Mouse (Mus musculus) Patski (cell line): Measurements from ENCODE around the gene Synm. TPM values are rescaled to one million over a fixed set of nuclear protein-coding genes. Genes with fewer than 3 reads are reported as not detected.

Experiments
- ATAC-seq: fragments of 100-300 bp; one replicate; pipeline ENCODE4 v1.8.0; 2021
- CTCF ChIA-PET: fragments of 350-600 bp; sonication (Branson Sonifier 250); formaldehyde crosslinking; loops from one replicate; lab custom pipeline; 2022; ENCODE audit warnings: inconsistent platforms; lab: Charles Lee
- POLR2A ChIA-PET: fragments of 350-600 bp; sonication (Branson Sonifier 250); formaldehyde crosslinking; loops from one replicate; lab custom pipeline; 2022; ENCODE audit warnings: antibody characterized with exemption, inconsistent platforms; lab: Charles Lee
- DNase-seq: peaks from one replicate; pipeline ENCODE4 v3.0.0-alpha.2; 2011; ENCODE audit warnings: low read depth, low spot score
- H3K27me3 ChIP-seq: fragments of 371-371 bp; one replicate; pipeline ENCODE4 v1.5.1; 2021
- CTCF ChIP-seq: fragments of 100-300 bp; IDR thresholded peaks from one replicate; pipeline ENCODE4 v1.5.1; 2021
- in situ Hi-C: fragments of 300-500 bp; cut with MboI; formaldehyde crosslinking; loops from 3 replicates; pipeline ENCODE4 v1.11.1; 2018; ENCODE audit warnings: low pct_unique_long_range_greater_than_20kb, mixed read lengths
- polyA plus RNA-seq: library from polyadenylated mRNA; unstranded; gene quantifications from one replicate; pipeline ENCODE4 v1.2.3, GENCODE M21; 2021

The Synm gene
- polyA plus RNA-seq, 1 experiment from 2014 or later: 5.9 TPM

DNA sequence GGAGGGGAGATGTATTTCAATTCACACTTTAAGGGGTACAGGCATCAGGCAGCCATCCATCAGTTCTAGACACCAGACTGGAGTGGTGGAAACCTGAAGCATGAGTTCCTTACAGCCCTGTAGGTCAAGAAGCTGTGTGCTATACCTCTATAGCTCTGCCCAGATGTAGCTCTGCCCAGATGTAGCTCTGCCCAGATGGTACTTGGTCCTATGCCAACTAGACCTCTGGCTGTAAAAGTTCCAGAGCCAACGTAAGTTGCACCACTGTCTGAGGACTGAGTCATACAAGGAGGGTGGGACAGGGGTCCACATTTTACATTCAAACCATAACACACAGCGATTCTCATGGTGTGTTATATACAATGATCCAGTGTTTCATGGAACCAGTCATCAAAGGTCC is 28.3 kb upstream of the Synm start:
- ChIA-PET POLR2A (no interaction called here), CTCF (interaction anchor here (1.0 to 2.5 kb wide), 7 partner anchors 11 to 573 kb away, joined by 3 to 11 read pairs (median 5); no protein-coding TSS in a partner anchor)
- DNase-seq: no peak
- no peaks in the 10 kb centered on the region for H3K27me3 ChIP-seq
- ATAC-seq: no peak
- in situ Hi-C loops: no loop called here
- TF ChIP-seq CTCF: no peak

DNA sequence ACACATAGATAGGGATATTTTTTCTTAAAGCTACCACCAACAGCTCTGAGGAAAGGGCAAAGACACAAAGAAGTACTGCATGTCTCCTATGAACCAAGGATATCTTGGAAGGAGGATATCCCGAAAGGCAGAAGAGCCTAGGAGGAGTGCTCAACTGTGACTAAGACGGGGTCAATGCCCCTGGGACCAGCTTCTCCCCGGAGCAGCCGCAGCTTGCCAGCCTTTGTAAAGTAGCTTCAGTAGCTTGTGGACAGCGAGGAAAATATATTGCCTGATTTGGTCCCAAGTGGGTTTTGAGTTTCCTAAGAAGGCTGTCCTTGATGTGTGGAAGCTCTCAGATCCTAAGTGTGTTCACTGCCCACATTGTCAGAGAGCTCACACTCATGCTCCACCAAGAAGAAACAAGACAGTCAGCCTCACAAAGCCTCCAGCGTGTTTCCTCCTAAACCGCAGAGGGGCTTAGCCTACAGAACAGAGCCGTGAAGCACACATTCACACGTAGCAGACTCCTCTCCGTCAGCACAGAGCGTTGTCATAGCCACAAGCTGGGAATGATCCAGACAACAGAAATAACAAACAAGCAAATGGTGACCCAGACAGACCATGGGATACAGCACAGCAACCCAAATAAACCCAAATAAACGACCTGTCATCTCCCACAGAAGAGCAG is 17.2 kb upstream of the Synm start:
- POLR2A ChIA-PET: no interaction called here

GRCm38 (mm10) chr7:67775623-67776022 is 16.1 kb upstream of the Synm start:
- no peak for ATAC-seq
- in situ Hi-C loops: no loop called here

More for the DNA sequence above, 17.2 kb upstream of the Synm start:
- TF ChIP-seq CTCF: no peak
- ATAC-seq (no peak), DNase-seq (no peak)
- in situ Hi-C loops: no loop called here
- peaks cover 5% of the 10 kb centered on the region for H3K27me3 ChIP-seq
- CTCF ChIA-PET: interaction anchor here (1.0 to 2.2 kb wide), 3 partner anchors 9 to 17 kb away, joined by 3 to 11 read pairs (median 8); no protein-coding TSS in a partner anchor

DNA sequence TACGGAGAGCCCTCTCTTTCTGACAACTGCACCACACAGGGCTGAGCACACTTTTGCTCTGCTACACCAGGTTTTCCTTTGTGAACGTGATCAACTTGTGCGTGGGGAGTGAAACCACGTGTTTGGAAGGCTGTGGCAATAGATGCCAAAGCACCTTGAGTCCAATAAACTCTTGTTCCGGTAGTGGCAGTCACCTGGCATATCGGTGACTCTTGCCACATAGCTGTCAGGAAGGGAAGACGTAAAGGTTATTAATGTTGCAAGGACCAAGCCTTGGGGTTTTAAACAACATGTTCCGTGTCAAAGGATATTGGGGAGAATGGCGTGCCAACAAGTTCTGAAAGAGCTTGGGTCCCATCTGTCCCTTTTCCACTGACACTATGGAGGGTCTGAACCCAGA is 12.7 kb upstream of the Synm start:
- DNase-seq (no peak), ATAC-seq (no peak)
- CTCF ChIA-PET: no interaction called here
- in situ Hi-C loops: loop anchor here (25.0 kb wide), 1 partner anchor 535 kb away; no protein-coding TSS in a partner anchor
- TF ChIP-seq CTCF: no peak
- peaks cover 5% of the 10 kb centered on the region for H3K27me3 ChIP-seq
- POLR2A ChIA-PET: no interaction called here

More at GRCm38 (mm10) chr7:67775623-67776022, 16.1 kb upstream of the Synm start:
- TF ChIP-seq CTCF: no peak
- ChIA-PET CTCF (interaction anchor here (2.0 kb wide), 1 partner anchor 10 kb away, joined by 8 read pairs; no protein-coding TSS in a partner anchor), POLR2A (no interaction called here)
- no peak for DNase-seq
- H3K27me3 ChIP-seq: peaks cover 5% of the 10 kb centered on the region

GRCm38 (mm10) chr7:67769487-67769886 is 9.9 kb upstream of the Synm start:
- POLR2A ChIA-PET: interaction anchor here (0.8 kb wide), 1 partner anchor 1398 kb away, joined by 3 read pairs; no protein-coding TSS in a partner anchor
- CTCF ChIA-PET: no interaction called here
- TF ChIP-seq CTCF: no peak
- in situ Hi-C loops: loop anchor here (5.0 to 25.0 kb wide), 2 partner anchors 92 to 532 kb away; no protein-coding TSS in a partner anchor
- H3K27me3 ChIP-seq: peaks cover under 1% of the 10 kb centered on the region
- ATAC-seq (no peak), DNase-seq (no peak)

DNA sequence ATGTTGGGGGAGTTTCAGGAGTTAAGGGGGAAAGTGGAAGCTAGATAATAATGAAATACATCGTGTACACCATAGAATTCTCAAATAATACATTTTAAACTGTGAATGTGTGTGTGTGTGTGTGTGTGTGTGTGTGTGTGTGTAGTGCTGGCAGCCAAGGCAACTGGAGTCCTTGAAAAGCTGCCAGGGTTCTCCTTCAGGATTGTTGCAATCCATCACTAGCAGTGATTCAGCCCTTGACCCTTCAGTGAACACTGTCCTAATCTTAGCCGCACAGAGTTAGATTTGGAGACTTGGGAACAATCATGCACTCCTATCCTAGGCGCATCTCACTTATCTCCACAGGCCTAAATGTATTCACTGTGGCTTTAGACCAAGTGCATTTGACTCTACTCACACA is 8.6 kb upstream of the Synm start:
- no peaks in the 10 kb centered on the region for H3K27me3 ChIP-seq
- DNase-seq (no peak), ATAC-seq (no peak)
- no peak for TF ChIP-seq CTCF
- CTCF ChIA-PET: no interaction called here
- in situ Hi-C loops: loop anchor here (5.0 to 25.0 kb wide), 2 partner anchors 91 to 531 kb away; no protein-coding TSS in a partner anchor
- POLR2A ChIA-PET: no interaction called here

DNA sequence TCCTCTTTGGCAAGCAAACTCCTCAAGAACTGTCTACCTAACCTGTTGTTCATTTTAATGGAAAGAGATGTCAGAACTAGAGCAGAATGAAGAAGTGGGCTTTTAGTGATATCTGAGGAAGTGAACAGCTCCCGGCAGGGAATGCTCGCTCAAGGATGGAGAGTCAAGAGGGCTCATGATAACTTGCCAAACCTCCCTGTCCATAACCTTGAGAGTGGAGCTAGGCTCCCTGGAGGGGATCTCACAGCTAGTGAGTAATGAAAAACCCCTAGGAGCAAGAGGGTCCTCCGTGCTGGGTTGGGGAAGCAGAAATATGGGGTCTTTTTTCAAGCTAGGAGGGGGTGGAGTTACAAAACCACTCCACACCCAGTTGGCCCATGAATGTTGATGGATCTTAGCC is 4.1 kb upstream of the Synm start:
- ChIA-PET CTCF (interaction anchor here (1.3 to 2.5 kb wide), 3 partner anchors 90 to 101 kb away, joined by 3 to 8 read pairs (median 4); no protein-coding TSS in a partner anchor), POLR2A (no interaction called here)
- TF ChIP-seq CTCF: no peak
- ATAC-seq (no peak), DNase-seq (no peak)
- in situ Hi-C loops: loop anchor here (25.0 kb wide), 1 partner anchor 526 kb away; no protein-coding TSS in a partner anchor
- H3K27me3 ChIP-seq: peaks cover 5% of the 10 kb centered on the region

DNA sequence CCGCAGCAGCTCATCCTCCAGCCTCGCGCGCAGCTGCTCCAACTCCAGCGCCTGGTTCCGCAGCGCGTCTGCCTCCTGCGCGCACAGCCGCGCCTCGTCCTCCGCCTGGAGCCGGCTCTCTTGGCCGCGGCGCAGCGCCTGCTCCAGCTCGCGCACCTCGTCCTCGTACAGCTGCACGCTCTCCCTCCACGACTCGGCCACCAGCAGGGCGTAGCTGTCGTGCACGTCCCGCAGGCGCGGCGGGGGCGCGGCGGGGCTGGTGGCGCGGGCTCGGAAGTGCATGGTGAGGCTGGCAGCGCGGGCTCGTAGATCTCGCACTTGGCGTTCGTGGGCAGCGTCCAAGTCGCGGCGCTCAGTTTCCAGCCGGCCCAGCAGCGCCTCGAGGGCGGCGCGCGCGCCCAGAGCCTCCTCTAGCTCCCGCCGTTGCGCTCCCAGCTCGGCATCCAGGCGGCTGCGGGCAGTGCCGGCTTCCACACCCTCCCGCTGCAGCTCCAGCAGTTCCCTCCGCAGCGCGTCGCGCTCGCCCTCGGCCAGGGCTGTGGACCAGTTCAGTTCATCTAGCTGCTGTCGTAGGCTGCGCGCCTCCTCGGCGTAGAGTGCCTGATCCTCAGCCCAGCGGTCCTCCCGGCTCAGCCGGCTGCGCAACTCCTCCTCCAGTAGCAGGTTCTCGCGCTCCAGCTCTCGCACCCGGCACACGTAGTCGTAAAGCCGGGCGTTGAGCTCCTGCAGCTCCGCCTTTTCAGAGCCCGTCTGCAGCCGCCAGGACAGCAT is 499 bp downstream of the Synm start:
- in situ Hi-C loops: loop anchor here (25.0 kb wide), 1 partner anchor 522 kb away; no protein-coding TSS in a partner anchor
- no peak for TF ChIP-seq CTCF
- CTCF ChIA-PET: interaction anchor here (0.7 to 2.8 kb wide), 23 partner anchors 8 to 127 kb away, joined by 3 to 43 read pairs (median 4); no protein-coding TSS in a partner anchor
- POLR2A ChIA-PET: interaction anchor here (0.8 to 1.8 kb wide), 5 partner anchors 11 to 114 kb away, joined by 3 to 6 read pairs (median 3); partner anchors contain the start of gene Lrrc28
- H3K27me3 ChIP-seq: peaks cover 5% of the 10 kb centered on the region
- ATAC-seq: peak; percentile 74
- peak; percentile 42 for DNase-seq

DNA sequence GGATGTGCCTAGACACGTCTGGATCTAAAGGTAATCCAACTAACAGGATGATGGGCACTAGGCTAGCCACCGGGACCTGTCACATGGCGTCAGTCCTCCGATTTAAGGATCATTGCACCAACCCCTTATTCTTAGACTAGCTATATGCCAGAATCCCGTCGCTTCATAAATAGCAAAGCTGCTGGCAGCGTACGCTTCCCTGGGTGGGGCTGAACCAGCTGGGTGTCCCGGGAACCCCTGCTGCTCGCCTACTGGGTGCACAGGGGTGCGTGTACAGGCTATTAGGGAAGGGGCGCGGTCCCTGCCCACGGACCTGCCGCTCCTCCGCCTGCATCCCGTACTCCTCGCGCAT is 1.1 kb downstream of the Synm start:
- DNase-seq: no peak
- no peak for ATAC-seq
- peaks cover 5% of the 10 kb centered on the region for H3K27me3 ChIP-seq
- POLR2A ChIA-PET: interaction anchor here (0.6 to 1.8 kb wide), 5 partner anchors 10 to 524 kb away, joined by 3 to 6 read pairs (median 3); partner anchors contain the start of gene Lrrc28
- no peak for TF ChIP-seq CTCF
- CTCF ChIA-PET: interaction anchor here (1.0 to 2.8 kb wide), 10 partner anchors 8 to 104 kb away, joined by 3 to 43 read pairs (median 8); no protein-coding TSS in a partner anchor
- in situ Hi-C loops: loop anchor here (25.0 kb wide), 1 partner anchor 521 kb away; no protein-coding TSS in a partner anchor

GRCm38 (mm10) chr7:67756636-67757035 is 2.9 kb downstream of the Synm start:
- TF ChIP-seq CTCF: no peak
- ATAC-seq: no peak
- no peaks in the 10 kb centered on the region for H3K27me3 ChIP-seq
- ChIA-PET CTCF (interaction anchor here (1.0 to 2.5 kb wide), 6 partner anchors 9 to 84 kb away, joined by 3 to 16 read pairs (median 4); no protein-coding TSS in a partner anchor), POLR2A (no interaction called here)
- in situ Hi-C loops: loop anchor here (25.0 kb wide), 1 partner anchor 519 kb away; no protein-coding TSS in a partner anchor
- DNase-seq: no peak
